Mouse (Mus musculus) liver, embryonic 13.5 days (tissue): ENCODE results near the gene Bcas3. TPM values are rescaled to one million over a fixed set of nuclear protein-coding genes. Genes with fewer than 3 reads are reported as not detected.

Source experiments
- ATAC-seq: fragments of 200-750 bp; cut with Nextera tagmentation; 2 replicates; pipeline ENCODE4 v1.8.0; 2017; ENCODE audit warnings: low read depth, mild to moderate bottlenecking, moderate number of reproducible peaks, moderate library complexity
- DNase-seq: peaks from one replicate; pipeline ENCODE4 v3.0.0; 2022
- H3K27ac ChIP-seq: fragments of 300-500 bp; sonication (generic); 2 replicates; pipeline ENCODE4 v1.5.1; 2015; ENCODE audit warnings: moderate library complexity, mild to moderate bottlenecking, inconsistent platforms
- H3K27me3 ChIP-seq: fragments of 300-500 bp; sonication (generic); 2 replicates; pipeline ENCODE4 v1.6.1; 2015; ENCODE audit warnings: mild to moderate bottlenecking, inconsistent platforms
- H3K36me3 ChIP-seq: fragments of 300-500 bp; sonication (generic); 2 replicates; pipeline ENCODE4 v1.6.1; 2015; ENCODE audit warnings: mild to moderate bottlenecking, inconsistent platforms
- H3K4me1 ChIP-seq: fragments of 300-500 bp; sonication (generic); replicated peaks from 2 replicates; pipeline ENCODE4 v1.6.1; 2015; ENCODE audit warnings: inconsistent platforms
- H3K4me2 ChIP-seq: fragments of 300-500 bp; sonication (generic); 2 replicates; pipeline ENCODE4 v1.6.1; 2015; ENCODE audit warnings: inconsistent platforms, mild to moderate bottlenecking, moderate library complexity
- H3K4me3 ChIP-seq: fragments of 300-500 bp; sonication (generic); replicated peaks from 2 replicates; pipeline ENCODE4 v1.5.1; 2015; ENCODE audit warnings: mild to moderate bottlenecking, inconsistent platforms
- H3K9ac ChIP-seq: fragments of 300-500 bp; sonication (generic); 2 replicates; pipeline ENCODE4 v1.6.1; 2015; ENCODE audit warnings: mild to moderate bottlenecking, inconsistent platforms
- H3K9me3 ChIP-seq: fragments of 300-500 bp; sonication (generic); replicated peaks from 2 replicates; pipeline ENCODE4 v1.6.1; 2016; ENCODE audit warnings: inconsistent platforms
- WGBS: fragments of 180-500 bp; shearing (Covaris S2); methylation state at CpG from one replicate; pipeline ENCODE4 v1.1.7; 2015; ENCODE audit not compliant: insufficient replicate concordance; 5-methylcytosine and 5-hydroxymethylcytosine counted together
- polyA plus RNA-seq: library from polyadenylated mRNA; unstranded; fragments of >200 nt; fragmentation: Nextera tagmentation; extraction: Ambion mirVana; gene quantifications from 2 replicates; pipeline ENCODE4 v1.2.1, GENCODE M21; 2015

The Bcas3 gene
- polyA plus RNA-seq, 1 experiment from 2014 or later: 13.6 TPM

DNA sequence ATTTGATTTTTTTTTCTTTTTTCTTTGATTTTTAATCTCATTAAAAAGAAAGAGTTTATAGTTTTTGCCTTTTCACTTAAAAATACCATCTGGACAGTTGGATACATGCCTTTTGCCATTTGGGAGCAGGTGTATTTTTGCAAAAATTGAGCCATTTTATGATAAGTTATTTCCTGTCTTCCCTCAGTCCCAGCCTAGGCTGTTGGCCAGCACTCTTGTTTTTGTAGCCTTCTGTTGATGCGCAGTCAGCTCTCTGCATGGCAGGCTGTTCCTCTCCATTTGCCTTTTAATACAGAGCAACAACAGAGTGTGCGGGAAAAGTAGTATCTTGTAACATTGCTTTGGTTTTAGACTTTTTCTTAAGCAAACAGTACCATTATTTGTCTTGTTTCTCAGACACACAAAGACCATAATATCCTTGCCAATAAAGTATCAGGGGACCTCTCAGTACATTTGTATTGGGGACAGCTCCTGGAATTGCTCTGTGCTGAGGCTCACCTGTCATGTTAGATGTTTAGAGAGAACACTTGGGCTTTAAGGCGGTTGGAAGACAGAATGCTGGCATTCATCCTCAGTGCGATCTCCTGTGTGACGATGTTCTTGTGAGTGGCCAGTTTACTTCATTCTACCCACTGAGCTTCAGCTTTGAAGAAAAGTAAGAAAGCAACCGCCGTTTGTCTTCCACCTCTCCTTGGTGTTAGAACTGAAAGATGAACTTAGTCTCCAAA lies 23.6 kb upstream of the Bcas3 start:
- Histone ChIP-seq H3K9ac (no peak overlapping the region), H3K27ac (no peak overlapping the region)
- no peak for DNase-seq

DNA sequence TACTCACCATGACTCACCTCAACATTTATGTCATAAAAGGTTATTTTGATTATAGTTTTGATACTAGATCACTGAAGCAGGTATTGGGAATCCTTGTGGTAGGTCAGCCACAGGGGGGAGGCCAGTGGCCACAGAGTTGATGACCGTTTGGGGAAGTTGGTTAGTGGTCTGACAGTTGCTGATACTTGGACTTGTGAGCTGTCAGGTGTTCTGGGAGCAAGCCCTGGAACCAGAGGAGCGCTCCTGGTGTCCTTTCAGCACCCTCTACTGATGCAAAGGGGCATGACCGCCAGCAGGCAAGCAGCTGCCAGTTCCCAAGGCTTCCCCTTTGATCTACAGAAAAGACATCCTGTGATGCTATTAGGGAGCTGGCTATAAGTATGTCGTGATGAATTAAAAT lies 18.2 kb upstream of the Bcas3 start:
- Histone ChIP-seq H3K36me3 (peaks cover 80% of the 10 kb centered on the region), H3K4me3 (no peak overlapping the region), H3K27ac (no peak overlapping the region), H3K9ac (no peak overlapping the region), H3K4me2 (no peak overlapping the region), H3K4me1 (peaks cover 23% of the 10 kb centered on the region), H3K27me3 (no peaks in the 10 kb centered on the region), H3K9me3 (no peaks in the 10 kb centered on the region)
- DNase-seq: peak; percentile 38
- no peak for ATAC-seq
- 51% methylated on average over 4 of the region's 4 CpGs for WGBS

More for the DNA sequence above, 23.6 kb upstream of the Bcas3 start:
- Histone ChIP-seq H3K27me3 (no peaks in the 10 kb centered on the region), H3K4me1 (peaks cover 7% of the 10 kb centered on the region), H3K36me3 (peaks cover 76% of the 10 kb centered on the region), H3K9me3 (no peaks in the 10 kb centered on the region), H3K4me2 (no peak overlapping the region), H3K4me3 (no peak overlapping the region)
- 90% methylated on average over 7 of the region's 7 CpGs for WGBS
- no peak for ATAC-seq

DNA sequence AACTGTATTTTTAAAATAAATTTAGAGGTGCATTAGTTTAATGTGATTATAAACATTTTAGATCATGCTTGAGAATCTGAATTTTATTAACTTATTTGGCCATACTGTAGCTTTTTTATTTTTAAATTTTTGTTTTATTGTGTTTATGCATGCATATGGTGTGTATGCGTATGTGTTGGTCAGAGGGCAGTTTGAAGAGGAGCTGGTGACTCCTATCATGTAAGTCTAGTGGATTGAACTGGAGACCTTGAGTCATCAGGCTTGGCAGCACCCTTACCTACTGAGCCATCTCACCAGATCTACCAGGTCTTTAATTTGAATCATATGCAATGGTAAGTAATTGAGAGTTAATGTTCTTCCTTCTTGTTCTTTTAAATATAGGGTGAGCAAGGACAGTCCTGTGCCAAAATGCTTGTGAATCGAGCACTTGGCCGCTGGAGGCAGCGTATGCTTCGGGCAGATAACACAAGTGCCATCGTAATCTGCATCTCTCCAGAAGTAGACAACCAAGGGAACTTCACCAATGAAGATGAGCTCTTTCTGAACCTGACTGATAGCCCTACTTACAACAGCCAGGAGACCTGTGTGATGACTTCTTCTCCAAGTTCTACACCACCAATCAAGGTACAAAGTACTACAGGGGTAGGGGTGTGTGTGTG lies 13.7 kb upstream of the Bcas3 start:
- 33% methylated on average over 6 of the region's 6 CpGs for WGBS
- ATAC-seq (peak; percentile 95), DNase-seq (peak; percentile 84)
- H3K9me3 ChIP-seq: no peaks in the 10 kb centered on the region
- peaks cover 58% of the 10 kb centered on the region for H3K4me1 ChIP-seq
- peak overlapping the region; percentile 65 for H3K4me2 ChIP-seq
- peak overlapping the region; percentile 72 for H3K9ac ChIP-seq
- peak overlapping the region; percentile 64 for H3K4me3 ChIP-seq
- no peaks in the 10 kb centered on the region for H3K27me3 ChIP-seq
- H3K27ac ChIP-seq: peak overlapping the region; percentile 98
- H3K36me3 ChIP-seq: peaks cover 73% of the 10 kb centered on the region

DNA sequence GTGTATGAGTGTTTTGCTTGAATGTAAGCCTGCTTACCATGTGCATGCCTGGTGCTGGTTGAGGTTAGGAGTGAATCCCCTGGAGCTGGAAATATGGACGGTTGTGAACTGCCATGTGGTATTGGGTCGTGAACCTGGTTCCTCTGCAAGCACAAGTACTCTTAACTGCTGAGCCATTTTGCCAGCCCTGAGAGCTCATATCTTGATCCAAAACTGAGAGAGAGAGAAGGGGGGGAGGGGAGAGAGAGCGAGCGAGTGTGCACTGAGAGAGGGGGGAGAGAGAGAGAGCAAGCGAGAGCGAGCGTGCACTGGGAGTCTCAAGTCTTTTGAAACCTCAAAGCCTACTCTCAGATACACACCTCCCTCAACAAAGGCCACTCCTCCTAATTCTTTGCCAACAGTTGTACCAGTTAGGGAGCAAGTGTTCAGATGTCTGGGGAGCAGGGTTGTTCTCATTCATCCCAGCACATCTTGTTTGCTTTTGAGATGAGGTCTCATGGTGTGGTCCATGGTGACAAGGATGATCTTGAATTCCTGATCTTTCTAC lies 12.8 kb upstream of the Bcas3 start:
- H3K9me3 ChIP-seq: no peaks in the 10 kb centered on the region
- peak overlapping the region; percentile 65 for H3K4me2 ChIP-seq
- peak overlapping the region; percentile 98 for H3K27ac ChIP-seq
- ATAC-seq (peak; percentile 52), DNase-seq (peak; percentile 28)
- H3K27me3 ChIP-seq: no peaks in the 10 kb centered on the region
- peaks cover 55% of the 10 kb centered on the region for H3K4me1 ChIP-seq
- 42% methylated on average over 7 of the region's 7 CpGs for WGBS
- peak overlapping the region; percentile 72 for H3K9ac ChIP-seq
- peaks cover 68% of the 10 kb centered on the region for H3K36me3 ChIP-seq
- H3K4me3 ChIP-seq: peak overlapping the region; percentile 64

DNA sequence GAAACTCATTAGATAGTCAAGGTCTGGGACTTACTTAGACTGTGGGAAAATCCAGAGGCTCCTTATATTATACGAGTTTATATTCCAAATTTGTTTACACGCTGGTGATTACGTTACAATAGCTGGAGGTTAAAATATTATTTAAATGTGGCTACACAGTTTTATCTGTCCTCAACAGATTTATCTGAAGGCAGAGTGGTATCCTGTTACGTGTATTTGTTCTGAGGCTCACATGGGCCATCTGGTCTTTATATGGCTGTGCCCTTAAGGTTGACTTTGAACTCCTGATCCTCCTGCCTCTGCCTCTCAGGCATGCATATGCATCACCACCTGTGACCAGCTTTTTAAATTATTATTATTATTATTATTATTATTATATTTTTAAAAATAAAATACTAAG lies 852 bp downstream of the Bcas3 start:
- H3K4me2 ChIP-seq: peak overlapping the region; percentile 77
- 21% methylated on average over 4 of the region's 4 CpGs for WGBS
- H3K27me3 ChIP-seq: no peaks in the 10 kb centered on the region
- H3K4me3 ChIP-seq: peak overlapping the region; percentile 75
- peaks cover 21% of the 10 kb centered on the region for H3K36me3 ChIP-seq
- H3K27ac ChIP-seq: peak overlapping the region; percentile 82
- ATAC-seq (no peak), DNase-seq (no peak)
- H3K9ac ChIP-seq: peak overlapping the region; percentile 89
- peaks cover 48% of the 10 kb centered on the region for H3K4me1 ChIP-seq
- H3K9me3 ChIP-seq: no peaks in the 10 kb centered on the region

DNA sequence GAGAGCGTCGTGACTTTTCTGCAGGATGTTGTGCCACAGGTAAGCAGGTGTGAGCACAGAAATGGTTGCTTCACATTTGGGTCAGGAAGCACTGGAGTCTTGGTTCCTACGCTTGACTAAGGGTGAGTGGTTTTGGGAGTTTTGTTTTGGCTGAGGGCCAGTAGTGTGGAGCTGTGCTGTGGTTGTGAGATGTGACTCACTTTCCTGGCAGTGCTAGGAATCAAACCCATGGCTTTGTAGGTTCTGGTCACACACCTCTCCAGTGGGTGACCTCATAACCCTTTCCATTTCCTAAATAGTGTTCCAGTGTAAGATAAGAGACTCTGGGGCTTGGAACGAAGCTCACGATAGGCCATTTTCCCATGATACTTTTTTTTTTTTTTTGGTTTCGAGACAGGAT lies 6.7 kb downstream of the Bcas3 start:
- no peak overlapping the region for H3K27ac ChIP-seq
- no peak overlapping the region for H3K9ac ChIP-seq
- peaks cover 52% of the 10 kb centered on the region for H3K36me3 ChIP-seq
- DNase-seq (no peak), ATAC-seq (no peak)
- H3K4me2 ChIP-seq: no peak overlapping the region
- H3K27me3 ChIP-seq: no peaks in the 10 kb centered on the region
- no peaks in the 10 kb centered on the region for H3K9me3 ChIP-seq
- peaks cover 14% of the 10 kb centered on the region for H3K4me1 ChIP-seq
- 81% methylated on average over 6 of the region's 6 CpGs for WGBS
- H3K4me3 ChIP-seq: no peak overlapping the region

DNA sequence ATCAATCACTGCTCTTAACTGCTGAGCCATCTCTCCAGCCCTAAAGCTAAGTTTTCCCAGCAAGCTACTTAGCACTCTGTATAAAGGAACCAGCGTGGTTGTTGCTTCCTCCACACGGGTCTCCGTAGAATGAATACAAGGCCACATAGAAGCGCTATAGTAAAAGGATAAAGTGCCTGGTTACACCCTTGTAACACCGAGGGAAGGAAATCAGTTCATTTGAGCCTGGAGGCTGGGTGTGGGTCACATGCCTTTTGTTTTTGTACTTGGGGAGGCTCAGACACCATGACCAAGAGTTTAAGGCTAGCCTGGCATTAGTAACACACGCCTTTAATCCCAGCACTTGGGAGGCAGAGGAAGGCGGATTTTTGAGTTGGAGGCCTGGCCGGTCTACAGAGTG lies 8.7 kb downstream of the Bcas3 start:
- H3K9ac ChIP-seq: no peak overlapping the region
- DNase-seq: no peak
- peaks cover 42% of the 10 kb centered on the region for H3K36me3 ChIP-seq
- H3K27me3 ChIP-seq: no peaks in the 10 kb centered on the region
- H3K4me1 ChIP-seq: peaks cover 4% of the 10 kb centered on the region; the same call in 1 of the 2 replicates
- H3K27ac ChIP-seq: no peak overlapping the region; the same call in 1 of the 2 replicates
- no peak overlapping the region for H3K4me3 ChIP-seq
- no peaks in the 10 kb centered on the region for H3K9me3 ChIP-seq
- H3K4me2 ChIP-seq: no peak overlapping the region
- WGBS: 79% methylated on average over 8 of the region's 8 CpGs
- no peak for ATAC-seq

DNA sequence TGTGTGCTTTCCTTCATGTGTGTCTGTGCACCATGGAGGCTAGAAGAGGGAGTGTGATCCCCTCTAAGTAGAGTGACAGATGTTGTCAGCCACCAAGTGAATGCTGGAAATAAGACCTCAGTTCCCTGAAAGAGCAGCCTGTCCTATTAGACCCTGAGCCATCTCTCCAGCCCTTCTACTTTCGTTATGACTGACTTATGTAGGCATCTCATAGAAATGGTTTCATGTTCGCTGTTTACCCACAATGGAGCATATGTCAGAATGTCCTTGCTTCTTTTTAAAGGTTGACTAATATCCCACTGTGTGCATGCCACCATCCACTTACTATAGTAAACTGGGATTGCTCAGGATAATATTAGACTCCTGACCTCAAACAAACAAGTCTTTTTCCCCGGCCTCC lies 13.2 kb downstream of the Bcas3 start:
- Histone ChIP-seq H3K9ac (no peak overlapping the region), H3K4me3 (no peak overlapping the region), H3K4me2 (no peak overlapping the region), H3K27ac (no peak overlapping the region), H3K4me1 (0 out of 2 replicates have a peak, but pooled peaks cover 3% of the 10 kb centered on the region), H3K36me3 (peaks cover 34% of the 10 kb centered on the region), H3K9me3 (no peaks in the 10 kb centered on the region), H3K27me3 (no peaks in the 10 kb centered on the region)
- 87% methylated on average over 3 of the region's 3 CpGs for WGBS
- DNase-seq (no peak), ATAC-seq (no peak)

DNA sequence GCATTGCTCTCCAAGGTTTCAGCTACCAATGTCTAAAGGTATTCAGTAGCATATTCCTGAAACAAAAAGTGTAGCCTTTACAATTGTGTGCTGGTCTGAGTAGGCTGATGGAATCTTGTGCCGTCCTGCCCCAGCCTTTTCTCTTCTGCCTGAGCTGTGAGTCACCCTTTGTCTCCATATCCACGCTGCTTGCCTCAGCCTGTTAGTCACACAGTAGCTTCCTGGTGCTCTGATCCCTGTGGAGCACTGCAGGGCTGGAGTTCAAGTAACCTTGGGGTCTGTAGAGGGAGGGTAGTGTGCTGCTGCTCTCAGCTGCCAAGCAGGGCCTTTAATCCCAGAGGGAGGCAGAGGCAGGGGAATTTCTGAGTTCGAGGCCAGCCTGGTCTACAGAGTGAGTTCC lies 14.9 kb downstream of the Bcas3 start:
- DNase-seq (no peak), ATAC-seq (no peak)
- H3K4me2 ChIP-seq: no peak overlapping the region
- H3K27me3 ChIP-seq: no peaks in the 10 kb centered on the region
- WGBS: 85% methylated on average over 3 of the region's 3 CpGs
- H3K4me1 ChIP-seq: 0 out of 2 replicates have a peak, but pooled peaks cover 3% of the 10 kb centered on the region
- H3K36me3 ChIP-seq: peaks cover 35% of the 10 kb centered on the region
- no peak overlapping the region for H3K27ac ChIP-seq
- no peaks in the 10 kb centered on the region for H3K9me3 ChIP-seq
- no peak overlapping the region for H3K9ac ChIP-seq
- no peak overlapping the region for H3K4me3 ChIP-seq

DNA sequence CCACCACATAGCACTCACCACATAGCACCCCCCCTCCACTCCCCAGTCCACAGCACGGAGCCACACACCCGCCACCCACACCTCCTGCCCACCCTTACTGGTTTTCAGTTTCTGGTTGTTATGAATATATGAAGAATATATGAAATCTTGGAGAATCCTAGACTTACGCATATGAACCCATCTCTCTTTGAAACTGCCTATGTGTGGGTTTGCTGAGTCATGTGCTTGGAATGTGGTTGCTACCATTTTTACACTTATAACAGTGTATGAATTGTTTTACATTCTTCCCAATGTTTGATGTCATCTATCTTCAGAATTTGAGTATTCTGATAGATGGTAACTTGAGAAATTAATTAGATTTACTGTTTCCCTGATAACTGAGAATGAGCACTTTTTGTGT lies 26.1 kb downstream of the Bcas3 start:
- WGBS: 76% methylated on average over 3 of the region's 3 CpGs
- Histone ChIP-seq H3K9ac (no peak overlapping the region), H3K36me3 (no peaks in the 10 kb centered on the region), H3K27me3 (no peaks in the 10 kb centered on the region), H3K9me3 (no peaks in the 10 kb centered on the region), H3K4me3 (no peak overlapping the region), H3K4me1 (no peaks in the 10 kb centered on the region), H3K27ac (no peak overlapping the region), H3K4me2 (no peak overlapping the region)
- no peak for ATAC-seq
- DNase-seq: no peak

DNA sequence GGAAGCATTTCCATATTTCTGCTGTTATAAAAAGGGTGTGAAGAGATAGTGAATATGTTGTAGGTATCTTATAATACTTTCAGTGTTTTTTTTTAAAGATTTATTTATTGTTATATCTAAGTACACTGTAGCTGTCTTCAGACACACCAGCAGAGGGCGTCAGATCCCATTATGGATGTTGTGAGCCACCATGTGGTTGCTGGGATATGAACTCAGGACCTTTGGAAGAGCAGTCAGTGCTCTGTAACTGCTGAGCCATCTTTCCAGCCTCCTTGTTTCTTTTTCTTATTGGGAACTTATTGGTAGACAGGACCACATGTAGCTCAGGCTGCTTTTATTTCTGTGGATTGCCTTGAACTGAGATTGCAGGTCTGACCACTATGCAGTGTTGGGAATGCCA lies 27.1 kb downstream of the Bcas3 start:
- no peak overlapping the region for H3K27ac ChIP-seq
- H3K4me3 ChIP-seq: no peak overlapping the region
- DNase-seq (no peak), ATAC-seq (no peak)
- H3K27me3 ChIP-seq: no peaks in the 10 kb centered on the region
- no peak overlapping the region for H3K9ac ChIP-seq
- no peak overlapping the region for H3K4me2 ChIP-seq
- WGBS: 9% methylated on average over 1 of the region's 1 CpGs
- H3K9me3 ChIP-seq: no peaks in the 10 kb centered on the region
- H3K4me1 ChIP-seq: no peaks in the 10 kb centered on the region
- no peaks in the 10 kb centered on the region for H3K36me3 ChIP-seq
